Mouse (Mus musculus): ENCODE results near the gene Rad17. TPM values are rescaled to one million over a fixed set of nuclear protein-coding genes. Genes with fewer than 3 reads are reported as not detected.

Rad17 gene
- polyA plus RNA-seq, 1 experiment from 2014 or later: 10.3 TPM

DNA sequence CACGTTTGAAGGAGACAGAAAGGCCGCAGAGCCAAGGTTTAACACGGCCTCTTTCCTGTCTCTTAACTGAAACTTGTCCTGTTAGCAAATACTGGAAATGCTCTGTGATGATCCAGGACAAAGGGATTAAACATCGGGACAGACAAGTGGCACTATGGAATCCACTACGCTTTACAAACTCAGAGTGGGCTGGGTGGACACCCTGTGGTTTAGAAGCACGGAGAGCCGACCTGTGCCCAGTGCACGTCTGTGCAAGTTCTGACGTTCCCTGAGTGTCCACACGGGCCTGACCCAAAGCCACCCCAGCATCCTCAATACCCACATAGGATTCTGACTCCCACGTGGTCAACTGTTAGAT is 47.1 kb downstream of the Rad17 start:
- Histone ChIP-seq H3K27me3 (replicated peaks; ENCODE audit: control insufficient read depth, insufficient read depth, low read length) (no peaks in the 10 kb centered on the region), H3K4me2 (replicated peaks; ENCODE audit: low read depth) (no peak overlapping the region), H3K4me1 (replicated peaks; ENCODE audit: control insufficient read depth, insufficient read depth, low read length) (0 out of 2 replicates have a peak, but pooled peaks cover 5% of the 10 kb centered on the region), H3K9ac (ENCODE audit: low read depth, low read length) (no peak overlapping the region), H3K27ac (ENCODE audit: low read depth, low read length) (peak overlapping the region; percentile 10; the same call in 1 of the 2 replicates), H3K9me3 (ENCODE audit: control insufficient read depth) (no peaks in the 10 kb centered on the region), H3K4me3 (ENCODE audit: low read depth, low read length) (no peak overlapping the region), H3K36me3 (ENCODE audit: control insufficient read depth, insufficient read depth) (peaks cover 15% of the 10 kb centered on the region; the same call in 1 of the 2 replicates)
- 90% methylated on average over 11 of the region's 11 CpGs for WGBS
- TF ChIP-seq CTCF (IDR thresholded peaks at IDR 0.05; ENCODE audit: low read depth): no peak
- ATAC-seq: no peak

DNA sequence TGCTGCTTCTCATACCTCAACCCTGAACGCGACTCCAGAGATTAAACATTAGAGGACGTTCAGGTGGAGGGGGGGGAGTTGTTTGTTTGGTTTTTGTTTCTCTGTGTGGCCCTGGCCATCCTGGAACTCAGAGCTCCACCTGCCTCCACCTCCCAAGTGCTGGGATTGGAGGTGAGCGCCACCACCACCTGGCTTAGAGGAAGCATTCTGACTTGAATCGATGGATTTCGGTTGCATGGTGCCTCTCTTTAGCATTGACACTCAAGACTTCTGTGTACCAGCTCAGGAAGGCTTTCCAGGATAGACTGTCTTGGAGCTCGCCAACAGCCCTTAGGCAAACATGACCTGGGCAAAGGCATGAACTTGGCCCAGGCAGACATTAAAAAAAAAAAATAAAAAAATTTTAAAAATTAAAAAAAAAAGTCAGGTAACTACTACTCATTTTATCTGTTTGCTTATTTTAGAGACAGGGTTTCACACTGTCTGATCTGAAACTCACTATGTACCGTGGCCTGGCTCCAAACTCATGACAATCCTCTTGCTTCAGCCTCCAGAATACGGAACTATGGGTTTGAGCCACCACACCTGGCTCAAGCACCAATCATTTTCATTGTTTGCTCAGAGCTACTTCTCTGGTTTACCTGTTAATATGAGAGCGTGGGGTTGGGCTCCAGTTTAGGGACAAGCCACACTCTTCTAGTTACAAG is 47.7 kb downstream of the Rad17 start:
- no peak overlapping the region for H3K4me2 ChIP-seq (replicated peaks; ENCODE audit: low read depth)
- H3K9ac ChIP-seq (ENCODE audit: low read depth, low read length): no peak overlapping the region
- H3K36me3 ChIP-seq (ENCODE audit: control insufficient read depth, insufficient read depth): peaks cover 15% of the 10 kb centered on the region; the same call in 1 of the 2 replicates
- no peak for TF ChIP-seq CTCF (IDR thresholded peaks at IDR 0.05; ENCODE audit: low read depth)
- no peak overlapping the region for H3K4me3 ChIP-seq (ENCODE audit: low read depth, low read length)
- no peaks in the 10 kb centered on the region for H3K9me3 ChIP-seq (ENCODE audit: control insufficient read depth)
- WGBS: 88% methylated on average over 10 of the region's 10 CpGs
- ATAC-seq: no peak
- no peaks in the 10 kb centered on the region for H3K27me3 ChIP-seq (replicated peaks; ENCODE audit: control insufficient read depth, insufficient read depth, low read length)
- 0 out of 2 replicates have a peak, but pooled peaks cover 5% of the 10 kb centered on the region for H3K4me1 ChIP-seq (replicated peaks; ENCODE audit: control insufficient read depth, insufficient read depth, low read length)
- peak overlapping the region; percentile 74 for H3K27ac ChIP-seq (ENCODE audit: low read depth, low read length)

DNA sequence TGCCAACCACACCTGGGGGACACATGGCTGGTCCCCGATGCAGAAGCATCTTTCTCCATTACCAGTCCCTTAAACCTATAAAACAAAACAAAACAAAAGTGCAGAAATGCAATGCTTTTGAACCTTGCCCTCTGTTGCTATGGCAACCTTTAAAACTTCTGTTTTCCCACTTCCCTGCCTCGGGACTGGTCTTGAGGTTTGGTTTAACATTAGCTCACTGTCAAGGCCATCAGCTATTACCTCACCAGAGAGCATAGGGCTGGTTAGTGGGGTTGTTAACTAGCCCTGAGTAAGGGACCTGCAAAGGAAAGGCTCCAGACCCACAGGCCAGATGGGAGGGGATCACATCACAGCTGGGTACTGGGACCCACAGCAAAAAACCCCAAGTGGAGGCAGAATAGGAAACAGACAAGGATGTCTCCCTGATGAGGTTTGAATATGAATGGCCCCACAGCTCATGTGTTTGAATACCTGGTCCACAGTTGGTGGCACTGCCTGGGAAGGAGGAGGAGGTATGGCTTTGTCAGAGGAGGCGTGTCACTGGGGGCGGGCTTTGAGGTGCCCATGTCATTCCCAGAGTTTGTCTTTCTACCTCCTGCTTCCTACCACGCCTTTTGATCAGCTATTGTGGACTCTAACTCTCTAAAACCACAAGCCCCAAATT is 48.5 kb downstream of the Rad17 start:
- Histone ChIP-seq H3K27me3 (replicated peaks; ENCODE audit: control insufficient read depth, insufficient read depth, low read length) (no peaks in the 10 kb centered on the region), H3K4me2 (replicated peaks; ENCODE audit: low read depth) (peak overlapping the region; percentile 35; the same call in 1 of the 2 replicates), H3K9ac (ENCODE audit: low read depth, low read length) (no peak overlapping the region), H3K27ac (ENCODE audit: low read depth, low read length) (peak overlapping the region; percentile 74), H3K36me3 (ENCODE audit: control insufficient read depth, insufficient read depth) (peaks cover 9% of the 10 kb centered on the region; the same call in 1 of the 2 replicates), H3K4me3 (ENCODE audit: low read depth, low read length) (no peak overlapping the region), H3K9me3 (ENCODE audit: control insufficient read depth) (no peaks in the 10 kb centered on the region), H3K4me1 (replicated peaks; ENCODE audit: control insufficient read depth, insufficient read depth, low read length) (0 out of 2 replicates have a peak, but pooled peaks cover 5% of the 10 kb centered on the region)
- peak; percentile 87 for ATAC-seq
- no peak for TF ChIP-seq CTCF (IDR thresholded peaks at IDR 0.05; ENCODE audit: low read depth)
- WGBS: 39% methylated on average over 5 of the region's 5 CpGs

DNA sequence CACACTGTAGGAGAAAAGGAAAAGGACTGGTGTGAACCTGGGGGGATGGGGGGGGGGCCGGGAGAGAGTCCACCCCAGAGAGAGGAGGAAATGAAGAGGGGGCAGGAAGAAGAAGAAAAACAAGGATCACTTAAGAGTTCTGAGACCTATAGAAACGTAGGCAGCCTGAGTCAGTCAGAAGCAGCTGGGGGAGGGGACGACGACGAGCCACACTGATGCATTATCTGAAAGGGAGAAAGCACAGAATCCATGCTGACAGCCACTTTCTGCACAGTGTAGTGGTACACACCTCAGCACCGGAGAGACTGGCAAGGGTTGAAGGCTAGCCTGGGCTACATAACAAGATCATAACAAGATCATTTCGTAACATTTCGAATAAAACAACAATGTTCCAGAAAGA is 49.8 kb downstream of the Rad17 start:
- H3K9me3 ChIP-seq (ENCODE audit: control insufficient read depth): no peaks in the 10 kb centered on the region
- H3K27me3 ChIP-seq (replicated peaks; ENCODE audit: control insufficient read depth, insufficient read depth, low read length): no peaks in the 10 kb centered on the region
- peak overlapping the region; percentile 63 for H3K27ac ChIP-seq (ENCODE audit: low read depth, low read length)
- ATAC-seq: peak; percentile 16; the same call in 1 of the 2 replicates
- TF ChIP-seq CTCF (IDR thresholded peaks at IDR 0.05; ENCODE audit: low read depth): no peak
- H3K4me2 ChIP-seq (replicated peaks; ENCODE audit: low read depth): peak overlapping the region; percentile 18; the same call in 1 of the 2 replicates
- H3K4me3 ChIP-seq (ENCODE audit: low read depth, low read length): no peak overlapping the region
- no peaks in the 10 kb centered on the region for H3K4me1 ChIP-seq (replicated peaks; ENCODE audit: control insufficient read depth, insufficient read depth, low read length)
- 49% methylated on average over 8 of the region's 8 CpGs for WGBS
- H3K36me3 ChIP-seq (ENCODE audit: control insufficient read depth, insufficient read depth): peaks cover 18% of the 10 kb centered on the region; the same call in 1 of the 2 replicates
- H3K9ac ChIP-seq (ENCODE audit: low read depth, low read length): no peak overlapping the region

DNA sequence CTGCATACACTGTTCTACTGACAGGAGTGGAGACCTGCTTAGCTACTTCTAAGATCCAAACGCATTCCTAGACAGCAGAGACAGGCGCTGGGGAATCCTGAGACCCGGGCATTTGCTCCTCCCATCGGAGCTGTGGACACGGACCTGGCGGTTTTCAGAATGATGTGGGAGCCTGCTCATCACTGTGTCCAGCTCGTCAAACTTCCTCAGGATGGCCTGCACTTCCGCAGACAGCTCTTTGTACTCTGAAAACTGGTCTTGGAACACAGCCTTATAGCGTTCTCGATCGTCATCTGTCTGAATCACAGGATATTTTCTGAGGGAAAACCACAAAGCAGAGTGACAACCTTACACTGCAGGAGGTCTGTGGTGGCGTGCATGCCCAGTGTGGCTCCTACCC is 50.5 kb downstream of the Rad17 start:
- Histone ChIP-seq H3K27me3 (replicated peaks; ENCODE audit: control insufficient read depth, insufficient read depth, low read length) (no peaks in the 10 kb centered on the region), H3K9me3 (ENCODE audit: control insufficient read depth) (no peaks in the 10 kb centered on the region), H3K27ac (ENCODE audit: low read depth, low read length) (no peak overlapping the region), H3K36me3 (ENCODE audit: control insufficient read depth, insufficient read depth) (peaks cover 18% of the 10 kb centered on the region; the same call in 1 of the 2 replicates), H3K4me1 (replicated peaks; ENCODE audit: control insufficient read depth, insufficient read depth, low read length) (no peaks in the 10 kb centered on the region), H3K9ac (ENCODE audit: low read depth, low read length) (no peak overlapping the region), H3K4me3 (ENCODE audit: low read depth, low read length) (no peak overlapping the region), H3K4me2 (replicated peaks; ENCODE audit: low read depth) (no peak overlapping the region)
- WGBS: 77% methylated on average over 12 of the region's 12 CpGs
- TF ChIP-seq CTCF (IDR thresholded peaks at IDR 0.05; ENCODE audit: low read depth): no peak
- ATAC-seq: no peak

DNA sequence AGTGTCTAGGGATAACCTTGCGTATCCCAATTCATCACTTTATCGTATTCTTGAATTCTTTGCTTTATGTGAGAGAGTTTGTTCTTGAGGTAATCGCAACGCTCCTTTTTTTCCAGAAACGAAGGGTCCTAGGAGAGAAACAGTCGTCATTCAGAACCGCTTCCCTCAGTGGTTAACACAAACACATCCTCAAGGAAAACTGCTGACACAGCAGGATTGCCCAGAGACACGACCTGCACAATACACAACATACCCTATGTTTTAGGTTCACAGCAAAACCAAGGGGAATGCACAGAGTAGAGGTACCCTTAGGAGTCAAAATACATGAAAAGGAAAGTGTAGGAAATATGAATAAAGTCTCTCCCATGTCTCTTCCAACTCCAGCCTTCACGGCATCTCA is 53.6 kb downstream of the Rad17 start:
- ATAC-seq: no peak
- H3K36me3 ChIP-seq (ENCODE audit: control insufficient read depth, insufficient read depth): peaks cover 14% of the 10 kb centered on the region; the same call in 1 of the 2 replicates
- no peaks in the 10 kb centered on the region for H3K4me1 ChIP-seq (replicated peaks; ENCODE audit: control insufficient read depth, insufficient read depth, low read length)
- no peak overlapping the region for H3K27ac ChIP-seq (ENCODE audit: low read depth, low read length)
- no peak overlapping the region for H3K9ac ChIP-seq (ENCODE audit: low read depth, low read length)
- no peak for TF ChIP-seq CTCF (IDR thresholded peaks at IDR 0.05; ENCODE audit: low read depth)
- no peaks in the 10 kb centered on the region for H3K9me3 ChIP-seq (ENCODE audit: control insufficient read depth)
- H3K4me2 ChIP-seq (replicated peaks; ENCODE audit: low read depth): no peak overlapping the region
- H3K4me3 ChIP-seq (ENCODE audit: low read depth, low read length): no peak overlapping the region
- WGBS: 79% methylated on average over 9 of the region's 9 CpGs
- no peaks in the 10 kb centered on the region for H3K27me3 ChIP-seq (replicated peaks; ENCODE audit: control insufficient read depth, insufficient read depth, low read length)

All from intestine, postnatal 0 days (tissue).